Mouse (Mus musculus) adrenal gland, adult (tissue): ENCODE measurements at regions not wholly inside any gene's neighbourhood (a gene's known extent, or its start where the extent isn't known, plus 50 kb on each side); places are given as distances from the start of the nearest gene placed in this dataset.

ENCODE experiments used
- DNase-seq, 2 experiments: peaks; one replicate each; pipeline ENCODE4 v3.0.0; 2022 to 2023; ENCODE audit warnings: low spot score in 1 of 2; ENCODE audit not compliant: inconsistent age in 2 of 2

GRCm38 (mm10) chr9:101807249-101807648, 54.4 kb upstream of the 9630041A04Rik start:
- DNase-seq = no peak

- no peak for DNase-seq
Measured at GRCm38 (mm10) chr9:101796718-101797117, 64.9 kb upstream of the 9630041A04Rik start.

- no peak for DNase-seq
Measured at GRCm38 (mm10) chr9:101796063-101796462, 65.6 kb upstream of the 9630041A04Rik start.

GRCm38 (mm10) chr9:101795436-101795835, 66.2 kb upstream of the 9630041A04Rik start:
- DNase-seq = no peak

GRCm38 (mm10) chr9:101790936-101791335, 70.7 kb upstream of the 9630041A04Rik start:
- no peak for DNase-seq

GRCm38 (mm10) chr9:101740949-101741605, 120.6 kb upstream of the 9630041A04Rik start:
- DNase-seq = no peak

GRCm38 (mm10) chr9:101739322-101739721, 122.3 kb upstream of the 9630041A04Rik start:
- DNase-seq = no peak

- no peak for DNase-seq
Measured at GRCm38 (mm10) chr9:101734271-101734670, 127.4 kb upstream of the 9630041A04Rik start.

- DNase-seq = no peak
Measured at GRCm38 (mm10) chr9:101733611-101734225, 127.9 kb upstream of the 9630041A04Rik start.

- no peak for DNase-seq
Measured at GRCm38 (mm10) chr9:101730136-101730535, 131.5 kb upstream of the 9630041A04Rik start.

- peak in 1 of 2 experiments; percentile 48 for DNase-seq
Measured at GRCm38 (mm10) chr9:101717911-101718310, 143.7 kb upstream of the 9630041A04Rik start.

- peak; percentile 63 to 89 for DNase-seq
Measured at GRCm38 (mm10) chr9:101716326-101716725, 145.3 kb upstream of the 9630041A04Rik start.

- no peak for DNase-seq
Measured at GRCm38 (mm10) chr9:101714805-101715204, 146.8 kb upstream of the 9630041A04Rik start.

- no peak for DNase-seq
Measured at GRCm38 (mm10) chr9:101710611-101711071, 151.0 kb upstream of the 9630041A04Rik start.

- DNase-seq = no peak
Measured at GRCm38 (mm10) chr9:101700368-101700767, 161.3 kb upstream of the 9630041A04Rik start.

- no peak for DNase-seq
Measured at GRCm38 (mm10) chr9:101694054-101694453, 167.6 kb upstream of the 9630041A04Rik start.

GRCm38 (mm10) chr9:101691336-101691735, 170.3 kb upstream of the 9630041A04Rik start:
- DNase-seq = no peak

GRCm38 (mm10) chr9:101690916-101691315, 170.7 kb upstream of the 9630041A04Rik start:
- DNase-seq = no peak

GRCm38 (mm10) chr9:101690402-101690861, 171.2 kb upstream of the 9630041A04Rik start:
- no peak for DNase-seq

GRCm38 (mm10) chr9:101689532-101690401, 171.9 kb upstream of the 9630041A04Rik start:
- peak; percentile 68 to 94 for DNase-seq

GRCm38 (mm10) chr9:101687226-101687625, 174.4 kb upstream of the 9630041A04Rik start:
- no peak for DNase-seq
